Mouse (Mus musculus) cerebellum, postnatal 36 days (tissue): Measurements from ENCODE around the gene Amy2a3.
"Not testable (repeated sequence)": the region's sequence is repeated elsewhere in the genome, so short reads cannot be mapped to it uniquely, and the experiment has no call there.

Source experiments
- DNase-seq, 2 experiments: peaks; one replicate each; pipeline ENCODE4 v3.0.0; 2021 to 2022; ENCODE audit warnings: mixed read lengths in 2 of 2

The Amy2a3 gene

GRCm38 (mm10) chr3:113323952-113324351, at the start of gene Amy2a3:
Gene Amy2a3, minus strand, starts transcription at chr3:113324052.
- DNase-seq, result not testable (repeated sequence)

GRCm38 (mm10) chr3:113356558-113356957, 32.7 kb upstream of the Amy2a3 start, which contains the start of gene Amy2a2:
Gene Amy2a2, minus strand, starts transcription at chr3:113356658.
- DNase-seq, result not testable (repeated sequence)

- not testable (repeated sequence) for DNase-seq
Measured at GRCm38 (mm10) chr3:113345484-113345883, 21.6 kb upstream of the Amy2a3 start.

GRCm38 (mm10) chr3:113312937-113313336, 10.9 kb downstream of the Amy2a3 start:
- not testable (repeated sequence) for DNase-seq

GRCm38 (mm10) chr3:113291349-113291748, 32.5 kb downstream of the Amy2a3 start, which contains the start of gene Amy2a4:
Gene Amy2a4, minus strand, starts transcription at chr3:113291449.
- not testable (repeated sequence) for DNase-seq

GRCm38 (mm10) chr3:113280285-113280684, 43.6 kb downstream of the Amy2a3 start:
- not testable (repeated sequence) for DNase-seq

GRCm38 (mm10) chr3:113279586-113279985, 44.3 kb downstream of the Amy2a3 start:
- DNase-seq, result not testable (repeated sequence)
